In the genomic region with DNA sequence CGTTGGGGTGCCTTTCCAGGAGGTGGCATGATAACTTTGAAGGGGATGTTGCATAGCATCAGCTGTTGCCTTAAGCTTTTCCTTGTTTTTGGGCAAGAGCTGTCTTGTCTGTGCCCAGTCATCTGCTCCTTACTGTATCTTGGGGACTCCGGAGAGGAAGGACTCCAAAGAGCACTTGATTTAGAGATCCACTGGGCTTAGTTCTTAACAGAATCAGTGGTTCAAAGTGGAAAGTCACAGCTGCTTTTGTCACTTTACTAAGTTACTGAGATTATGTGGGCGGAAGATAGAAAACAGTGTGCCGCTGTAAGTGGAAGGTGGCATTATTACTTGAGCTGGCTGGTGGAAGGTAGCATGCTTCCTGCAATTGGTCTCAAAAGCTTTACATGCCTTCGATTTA, we compare ENCODE assay signal across 8 mouse cellular contexts. TPM values are rescaled to one million over a fixed set of nuclear protein-coding genes. Genes with fewer than 3 reads are reported as not detected.
DNase-seq lines count a peak whose midpoint lies in the region; ATAC-seq lines count a peak whose summit lies in the region.

No protein-coding gene starts in this region.

- H3K27ac ChIP-seq in kidney, embryonic 15.5 days, result peak overlapping the region; percentile 92; the same call in 1 of the 2 replicates
- H3K27ac ChIP-seq in hindbrain, embryonic 14.5 days, result peak overlapping the region; percentile 74; the same call in 1 of the 2 replicates
- H3K27ac ChIP-seq in midbrain, embryonic 15.5 days, result peak overlapping the region; percentile 58

- DNase-seq in kidney, adult 18-20 months, result no peak
- DNase-seq in T-cell, adult 2 months (ENCODE audit: low spot score), result peak; percentile 40
- DNase-seq in hindbrain, embryonic 14.5 days (ENCODE audit: low spot score), result no peak
- DNase-seq in right cerebral cortex, postnatal 36 days (ENCODE audit: low spot score in 2 of 2), result no peak
- DNase-seq in left cerebral cortex, postnatal 10 days (ENCODE audit: extremely low spot score in 1 of 2, low spot score in 2 of 2), result no peak
- DNase-seq in right cerebral cortex, postnatal 10 days (ENCODE audit: low spot score in 2 of 2), result no peak

- no peak for ATAC-seq in kidney, embryonic 15.5 days (replicated peaks; ENCODE audit: low FRiP score)
- ATAC-seq in hindbrain, embryonic 14.5 days (ENCODE audit: low FRiP score), result no peak
- ATAC-seq in midbrain, embryonic 15.5 days (replicated peaks), result no peak

- H3K4me2 ChIP-seq in kidney, embryonic 15.5 days, result peak overlapping the region; percentile 68
- peak overlapping the region; percentile 70 for H3K4me2 ChIP-seq in hindbrain, embryonic 14.5 days (replicated peaks)
- H3K4me2 ChIP-seq in midbrain, embryonic 15.5 days, result peak overlapping the region; percentile 89

- WGBS in kidney, embryonic 15.5 days, result 46% methylated on average over 5 of the region's 5 CpGs
- 61% methylated on average over 5 of the region's 5 CpGs for WGBS in hindbrain, embryonic 14.5 days
- 54% methylated on average over 5 of the region's 5 CpGs for WGBS in midbrain, embryonic 15.5 days

- no peaks in the 10 kb centered on the region for H3K9me3 ChIP-seq in kidney, embryonic 15.5 days (replicated peaks)
- no peaks in the 10 kb centered on the region for H3K9me3 ChIP-seq in hindbrain, embryonic 14.5 days (ENCODE audit: control insufficient read depth, low read length)
- H3K9me3 ChIP-seq in midbrain, embryonic 15.5 days, result no peaks in the 10 kb centered on the region

- intact Hi-C loops in left cerebral cortex, postnatal 10 days (cut with DNase I), result loop anchor here (5.0 to 10.0 kb wide), 2 partner anchors 240 to 867 kb away; no protein-coding TSS in a partner anchor

- H3K36me3 ChIP-seq in kidney, embryonic 15.5 days, result no peaks in the 10 kb centered on the region
- H3K36me3 ChIP-seq in hindbrain, embryonic 14.5 days (replicated peaks; ENCODE audit: control insufficient read depth, insufficient read depth), result no peaks in the 10 kb centered on the region
- no peaks in the 10 kb centered on the region for H3K36me3 ChIP-seq in midbrain, embryonic 15.5 days (replicated peaks)

- H3K4me3 ChIP-seq in kidney, embryonic 15.5 days (replicated peaks), result peak overlapping the region; percentile 85
- peak overlapping the region; percentile 66 for H3K4me3 ChIP-seq in hindbrain, embryonic 14.5 days (replicated peaks; ENCODE audit: low read length)
- H3K4me3 ChIP-seq in midbrain, embryonic 15.5 days, result peak overlapping the region; percentile 80

- H3K9ac ChIP-seq in kidney, embryonic 15.5 days, result no peak overlapping the region
- peak overlapping the region; percentile 88 for H3K9ac ChIP-seq in hindbrain, embryonic 14.5 days
- H3K9ac ChIP-seq in midbrain, embryonic 15.5 days, result peak overlapping the region; percentile 70

- peaks cover 25% of the 10 kb centered on the region for H3K4me1 ChIP-seq in kidney, embryonic 15.5 days
- H3K4me1 ChIP-seq in hindbrain, embryonic 14.5 days (replicated peaks; ENCODE audit: control insufficient read depth, insufficient read depth, low read length), result peaks cover 28% of the 10 kb centered on the region
- H3K4me1 ChIP-seq in midbrain, embryonic 15.5 days, result peaks cover 25% of the 10 kb centered on the region

- no peaks in the 10 kb centered on the region for H3K27me3 ChIP-seq in kidney, embryonic 15.5 days
- H3K27me3 ChIP-seq in hindbrain, embryonic 14.5 days (ENCODE audit: control insufficient read depth, insufficient read depth, low read length), result no peaks in the 10 kb centered on the region
- no peaks in the 10 kb centered on the region for H3K27me3 ChIP-seq in midbrain, embryonic 15.5 days (replicated peaks)

RNA-seq across cellular contexts. Expression of a gene that starts 5.2 kb away (rescaled TPM):
- polyA plus RNA-seq in kidney, embryonic 15.5 days (2015; fragmentation: Nextera tagmentation; extraction: Ambion mirVana), result 38.9 and 39.8 TPM in 2 replicates
- 24.4 and 27.2 TPM in 2 replicates for polyA plus RNA-seq in hindbrain, embryonic 14.5 days (2014; fragmentation: Nextera tagmentation; extraction: Ambion mirVana)
- polyA plus RNA-seq in midbrain, embryonic 15.5 days (2015; fragmentation: Nextera tagmentation; extraction: Ambion mirVana), result 40.7 and 44.7 TPM in 2 replicates
- 10 to 100 TPM; 43.3 to 45.8 TPM for total RNA-seq in left cerebral cortex, postnatal 10 days (2021)
